Mouse (Mus musculus) spleen, adult 12 weeks (tissue): ENCODE results near the gene Tmem223.

Source experiments
- DNase-seq: peaks from one replicate; pipeline ENCODE4 v3.0.0; 2022; ENCODE audit warnings: low spot score

The Tmem223 gene

GRCm38 (mm10) chr19:8745382-8745781, 25.4 kb upstream of the Tmem223 start:
- DNase-seq, result no peak

GRCm38 (mm10) chr19:8747368-8747767, 23.4 kb upstream of the Tmem223 start:
- DNase-seq, result no peak

GRCm38 (mm10) chr19:8755652-8756051, 15.1 kb upstream of the Tmem223 start:
- DNase-seq, result no peak

GRCm38 (mm10) chr19:8756635-8757387, 14.0 kb upstream of the Tmem223 start, which contains the start of gene Nxf1:
Gene Nxf1, plus strand, starts transcription at chr19:8757073.
- DNase-seq, result peak; percentile 88

GRCm38 (mm10) chr19:8757471-8757998, 13.3 kb upstream of the Tmem223 start:
- DNase-seq, result no peak

GRCm38 (mm10) chr19:8758899-8759298, 11.9 kb upstream of the Tmem223 start:
- DNase-seq, result no peak

- no peak for DNase-seq
Measured at GRCm38 (mm10) chr19:8760757-8761156, 10.0 kb upstream of the Tmem223 start.

GRCm38 (mm10) chr19:8763276-8763675, 7.5 kb upstream of the Tmem223 start:
- DNase-seq, result no peak

GRCm38 (mm10) chr19:8765562-8765961, 5.2 kb upstream of the Tmem223 start:
- no peak for DNase-seq

GRCm38 (mm10) chr19:8772996-8773395, 2.2 kb downstream of the Tmem223 start:
- DNase-seq, result no peak

- DNase-seq, result no peak
Measured at GRCm38 (mm10) chr19:8773409-8773808, 2.6 kb downstream of the Tmem223 start.

GRCm38 (mm10) chr19:8774086-8774835, 3.5 kb downstream of the Tmem223 start, which contains the start of gene Tmem179b:
Gene Tmem179b, minus strand, starts transcription at chr19:8774467.
- DNase-seq, result peak; percentile 97

- peak; percentile 11 for DNase-seq
Measured at GRCm38 (mm10) chr19:8774951-8775421, 4.2 kb downstream of the Tmem223 start.

GRCm38 (mm10) chr19:8786008-8786781, 15.4 kb downstream of the Tmem223 start, which contains the start of gene Taf6l:
Gene Taf6l, minus strand, starts transcription at chr19:8786417.
- DNase-seq, result peak; percentile 88

GRCm38 (mm10) chr19:8788521-8788920, 17.7 kb downstream of the Tmem223 start:
- no peak for DNase-seq

- no peak for DNase-seq
Measured at GRCm38 (mm10) chr19:8789171-8789570, 18.4 kb downstream of the Tmem223 start.

- DNase-seq, result no peak
Measured at GRCm38 (mm10) chr19:8790171-8790570, 19.4 kb downstream of the Tmem223 start.

- peak; percentile 75 for DNase-seq
Measured at GRCm38 (mm10) chr19:8798264-8798946, 27.6 kb downstream of the Tmem223 start, which contains the start of gene Polr2g. Gene Polr2g, minus strand, starts transcription at chr19:8798577.

- DNase-seq, result no peak
Measured at GRCm38 (mm10) chr19:8798947-8799315, 28.1 kb downstream of the Tmem223 start.

- peak; percentile 90 for DNase-seq
Measured at GRCm38 (mm10) chr19:8802130-8802821, 31.5 kb downstream of the Tmem223 start, which contains the start of gene Zbtb3. Gene Zbtb3, plus strand, starts transcription at chr19:8802555.
